33 mouse cellular contexts compared by ENCODE assay signal in genomic region chr14:79434068-79434467, GRCm38 (mm10). TPM values are rescaled to one million over a fixed set of nuclear protein-coding genes. Genes with fewer than 3 reads are reported as not detected.
"Had no signal": no experiment of that assay in that cellular context is flagged by ENCODE, and none has a peak within 500 bp of the region (broad histone marks: within the 10 kb centered on the region; RNA-seq: fewer than 3 reads in every experiment).

No protein-coding gene starts in this region.

- H3K4me2 ChIP-seq: limb, embryonic 12.5 days; limb, embryonic 13.5 days; limb, embryonic 15.5 days; liver, embryonic 11.5 days; liver, embryonic 12.5 days; liver, embryonic 13.5 days; liver, embryonic 15.5 days; lung, embryonic 14.5 days; lung, embryonic 15.5 days; midbrain, embryonic 11.5 days; midbrain, embryonic 12.5 days; midbrain, embryonic 13.5 days; midbrain, embryonic 15.5 days had no signal

- DNase-seq: left cerebral cortex, postnatal 4 days; liver; liver, embryonic 13.5 days; liver, postnatal 0 days; lung, adult 18-20 months; lung, adult 2 months; lung, embryonic 14.5 days; lung, postnatal 10 days; lung, postnatal 14 days; lung, postnatal 36 days; lung, postnatal 4 days; midbrain, embryonic 14.5 days had no signal

- H3K27me3 ChIP-seq: limb, embryonic 12.5 days; limb, embryonic 13.5 days; limb, embryonic 15.5 days; liver, embryonic 12.5 days; liver, embryonic 13.5 days; liver, embryonic 15.5 days; lung, embryonic 15.5 days; megakaryocyte, embryonic 14.5 days; midbrain, embryonic 12.5 days; midbrain, embryonic 13.5 days; midbrain, embryonic 15.5 days had no signal

- H3K27ac ChIP-seq: limb, embryonic 10.5 days; limb, embryonic 12.5 days; limb, embryonic 13.5 days; limb, embryonic 15.5 days; liver, embryonic 12.5 days; liver, embryonic 13.5 days; liver, embryonic 14.5 days; liver, embryonic 15.5 days; lung, embryonic 15.5 days; macrophage; midbrain, embryonic 10.5 days; midbrain, embryonic 12.5 days; midbrain, embryonic 13.5 days; midbrain, embryonic 15.5 days had no signal

- H3K9ac ChIP-seq: limb, embryonic 12.5 days; limb, embryonic 13.5 days; limb, embryonic 15.5 days; liver, embryonic 12.5 days; liver, embryonic 13.5 days; liver, embryonic 14.5 days; liver, embryonic 15.5 days; liver, postnatal 0 days; lung, embryonic 14.5 days; lung, embryonic 15.5 days; midbrain, embryonic 12.5 days; midbrain, embryonic 13.5 days; midbrain, embryonic 15.5 days had no signal

- H3K4me3 ChIP-seq: limb, embryonic 10.5 days; limb, embryonic 12.5 days; limb, embryonic 13.5 days; limb, embryonic 15.5 days; liver, embryonic 12.5 days; liver, embryonic 13.5 days; liver, embryonic 15.5 days; lung, embryonic 15.5 days; megakaryocyte, embryonic 14.5 days; midbrain, embryonic 10.5 days; midbrain, embryonic 12.5 days; midbrain, embryonic 13.5 days; midbrain, embryonic 15.5 days; myocyte had no signal

- H3K36me3 ChIP-seq: limb, embryonic 10.5 days; liver, embryonic 12.5 days; liver, embryonic 13.5 days; liver, embryonic 15.5 days; lung, embryonic 15.5 days; midbrain, embryonic 12.5 days; midbrain, embryonic 15.5 days had no signal

- H3K9me3 ChIP-seq: limb, embryonic 10.5 days; limb, embryonic 15.5 days; liver, embryonic 12.5 days; liver, embryonic 13.5 days; liver, embryonic 15.5 days; lung, embryonic 15.5 days; midbrain, embryonic 10.5 days; midbrain, embryonic 12.5 days; midbrain, embryonic 13.5 days; midbrain, embryonic 15.5 days had no signal

- ATAC-seq: liver, embryonic 12.5 days; liver, postnatal 0 days; lung, postnatal 0 days; midbrain, embryonic 13.5 days; midbrain, embryonic 15.5 days; midbrain, embryonic 16.5 days had no signal

- H3K4me1 ChIP-seq: limb, embryonic 10.5 days; limb, embryonic 12.5 days; limb, embryonic 13.5 days; limb, embryonic 15.5 days; liver, embryonic 12.5 days; liver, embryonic 13.5 days; liver, embryonic 15.5 days; lung, embryonic 15.5 days; midbrain, embryonic 10.5 days; midbrain, embryonic 12.5 days; midbrain, embryonic 13.5 days; midbrain, embryonic 15.5 days had no signal

RNA-seq across cellular contexts. Expression of gene Kbtbd6, which starts 17.6 kb away (rescaled TPM):
- total RNA-seq: monocyte, adult 5-6 weeks had no signal
- polyA plus RNA-seq: liver, adult 2 months had no signal
